Mouse (Mus musculus): ENCODE results near the gene Smo. TPM values are rescaled to one million over a fixed set of nuclear protein-coding genes. Genes with fewer than 3 reads are reported as not detected.
A peak's percentile ranks its signal among the peaks of the same experiment; 100 is the strongest.

The Smo gene
- polyA plus RNA-seq, 1 experiment from 2014 or later, result 9.7 TPM

DNA sequence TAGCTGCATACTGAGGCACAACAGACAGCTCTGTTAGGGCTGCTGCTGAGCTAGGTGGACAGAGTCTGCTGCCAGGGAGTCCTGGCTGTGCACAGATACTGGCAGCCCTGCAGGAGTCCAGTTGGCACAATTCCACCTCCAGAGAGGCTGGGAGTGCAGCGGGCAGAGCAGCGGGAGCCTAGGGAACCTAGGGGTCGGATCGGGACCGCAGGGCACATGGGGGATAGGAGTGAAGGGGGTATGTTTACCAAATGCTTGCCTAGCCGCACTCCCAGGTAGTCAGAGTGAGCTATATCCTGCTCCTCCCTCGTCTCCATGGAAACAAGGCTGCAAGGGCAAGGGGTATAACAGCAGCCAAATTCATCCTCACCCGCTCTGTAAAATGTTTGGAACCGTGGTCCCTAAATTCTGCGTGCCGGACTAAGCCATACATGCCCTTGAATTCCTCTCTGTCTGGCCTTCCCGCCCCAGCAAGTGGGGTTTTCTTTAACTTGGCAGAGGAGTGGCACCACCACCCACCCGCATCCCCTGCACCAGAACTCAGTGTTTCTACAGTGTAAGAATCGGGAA, 17.3 kb upstream of the Smo start:
- 17% methylated on average over 14 of the region's 14 CpGs for WGBS
- DNase-seq (ENCODE audit: low spot score), result peak; percentile 62
- peak; percentile 49 for ATAC-seq
- H3K4me2 ChIP-seq (ENCODE audit: low read length), result peak overlapping the region; percentile 49
- no peaks in the 10 kb centered on the region for H3K27me3 ChIP-seq (replicated peaks; ENCODE audit: control insufficient read depth, insufficient read depth, low read length)
- peaks cover 19% of the 10 kb centered on the region for H3K4me1 ChIP-seq (ENCODE audit: control insufficient read depth, insufficient read depth, low read length)
- H3K9me3 ChIP-seq (replicated peaks; ENCODE audit: control insufficient read depth, low read length), result no peaks in the 10 kb centered on the region
- H3K4me3 ChIP-seq (ENCODE audit: low read depth, low read length), result peak overlapping the region; percentile 8; the same call in 1 of the 2 replicates
- H3K9ac ChIP-seq (ENCODE audit: low read length), result peak overlapping the region; percentile 37
- H3K36me3 ChIP-seq (ENCODE audit: control insufficient read depth, insufficient read depth, low read length), result no peaks in the 10 kb centered on the region
- H3K27ac ChIP-seq (ENCODE audit: low read depth, low read length), result no peak overlapping the region

- DNase-seq (ENCODE audit: low spot score) (peak; percentile 69), ATAC-seq (peak; percentile 85)
- H3K27ac ChIP-seq (ENCODE audit: low read depth, low read length), result no peak overlapping the region
- 1% methylated on average over 15 of the region's 15 CpGs for WGBS
- peaks cover 19% of the 10 kb centered on the region for H3K4me1 ChIP-seq (ENCODE audit: control insufficient read depth, insufficient read depth, low read length)
- no peaks in the 10 kb centered on the region for H3K36me3 ChIP-seq (ENCODE audit: control insufficient read depth, insufficient read depth, low read length)
- peak overlapping the region; percentile 49 for H3K4me2 ChIP-seq (ENCODE audit: low read length)
- no peaks in the 10 kb centered on the region for H3K27me3 ChIP-seq (replicated peaks; ENCODE audit: control insufficient read depth, insufficient read depth, low read length)
- peak overlapping the region; percentile 27 for H3K4me3 ChIP-seq (ENCODE audit: low read depth, low read length)
- peak overlapping the region; percentile 59 for H3K9ac ChIP-seq (ENCODE audit: low read length)
- H3K9me3 ChIP-seq (replicated peaks; ENCODE audit: control insufficient read depth, low read length), result no peaks in the 10 kb centered on the region
Measured at GRCm38 (mm10) chr6:29718894-29719329, 16.4 kb upstream of the Smo start.

- Histone ChIP-seq H3K4me3 (ENCODE audit: low read depth, low read length) (no peak overlapping the region), H3K9me3 (replicated peaks; ENCODE audit: control insufficient read depth, low read length) (no peaks in the 10 kb centered on the region), H3K27ac (ENCODE audit: low read depth, low read length) (no peak overlapping the region), H3K4me2 (ENCODE audit: low read length) (no peak overlapping the region), H3K9ac (ENCODE audit: low read length) (no peak overlapping the region), H3K36me3 (ENCODE audit: control insufficient read depth, insufficient read depth, low read length) (no peaks in the 10 kb centered on the region), H3K4me1 (ENCODE audit: control insufficient read depth, insufficient read depth, low read length) (peaks cover 19% of the 10 kb centered on the region), H3K27me3 (replicated peaks; ENCODE audit: control insufficient read depth, insufficient read depth, low read length) (no peaks in the 10 kb centered on the region)
- no peak for DNase-seq (ENCODE audit: low spot score)
- WGBS, result 81% methylated on average over 2 of the region's 2 CpGs
- ATAC-seq, result no peak
Measured at GRCm38 (mm10) chr6:29721890-29722289, 13.4 kb upstream of the Smo start.

- no peak overlapping the region for H3K9ac ChIP-seq (ENCODE audit: low read length)
- no peak overlapping the region for H3K4me2 ChIP-seq (ENCODE audit: low read length)
- H3K27me3 ChIP-seq (replicated peaks; ENCODE audit: control insufficient read depth, insufficient read depth, low read length), result no peaks in the 10 kb centered on the region
- ATAC-seq (no peak), DNase-seq (ENCODE audit: low spot score) (peak; percentile 60)
- no peaks in the 10 kb centered on the region for H3K36me3 ChIP-seq (ENCODE audit: control insufficient read depth, insufficient read depth, low read length)
- H3K27ac ChIP-seq (ENCODE audit: low read depth, low read length), result no peak overlapping the region
- 78% methylated on average over 1 of the region's 1 CpGs for WGBS
- H3K4me3 ChIP-seq (ENCODE audit: low read depth, low read length), result no peak overlapping the region
- no peaks in the 10 kb centered on the region for H3K4me1 ChIP-seq (ENCODE audit: control insufficient read depth, insufficient read depth, low read length)
- H3K9me3 ChIP-seq (replicated peaks; ENCODE audit: control insufficient read depth, low read length), result no peaks in the 10 kb centered on the region
Measured at GRCm38 (mm10) chr6:29726576-29727200, 8.6 kb upstream of the Smo start.

GRCm38 (mm10) chr6:29728035-29728434, 7.3 kb upstream of the Smo start:
- WGBS, result 90% methylated on average over 3 of the region's 3 CpGs
- Histone ChIP-seq H3K4me3 (ENCODE audit: low read depth, low read length) (no peak overlapping the region), H3K27me3 (replicated peaks; ENCODE audit: control insufficient read depth, insufficient read depth, low read length) (no peaks in the 10 kb centered on the region), H3K9ac (ENCODE audit: low read length) (no peak overlapping the region), H3K9me3 (replicated peaks; ENCODE audit: control insufficient read depth, low read length) (no peaks in the 10 kb centered on the region), H3K36me3 (ENCODE audit: control insufficient read depth, insufficient read depth, low read length) (no peaks in the 10 kb centered on the region), H3K27ac (ENCODE audit: low read depth, low read length) (no peak overlapping the region), H3K4me2 (ENCODE audit: low read length) (no peak overlapping the region), H3K4me1 (ENCODE audit: control insufficient read depth, insufficient read depth, low read length) (no peaks in the 10 kb centered on the region)
- ATAC-seq (no peak), DNase-seq (ENCODE audit: low spot score) (no peak)

- ATAC-seq, result no peak
- Histone ChIP-seq H3K4me3 (ENCODE audit: low read depth, low read length) (no peak overlapping the region), H3K4me1 (ENCODE audit: control insufficient read depth, insufficient read depth, low read length) (no peaks in the 10 kb centered on the region), H3K36me3 (ENCODE audit: control insufficient read depth, insufficient read depth, low read length) (no peaks in the 10 kb centered on the region), H3K9me3 (replicated peaks; ENCODE audit: control insufficient read depth, low read length) (no peaks in the 10 kb centered on the region), H3K27ac (ENCODE audit: low read depth, low read length) (no peak overlapping the region), H3K9ac (ENCODE audit: low read length) (no peak overlapping the region), H3K4me2 (ENCODE audit: low read length) (no peak overlapping the region), H3K27me3 (replicated peaks; ENCODE audit: control insufficient read depth, insufficient read depth, low read length) (no peaks in the 10 kb centered on the region)
- DNase-seq (ENCODE audit: low spot score), result no peak
- WGBS, result 85% methylated on average over 1 of the region's 1 CpGs
Measured at GRCm38 (mm10) chr6:29729491-29729890, 5.8 kb upstream of the Smo start.

DNA sequence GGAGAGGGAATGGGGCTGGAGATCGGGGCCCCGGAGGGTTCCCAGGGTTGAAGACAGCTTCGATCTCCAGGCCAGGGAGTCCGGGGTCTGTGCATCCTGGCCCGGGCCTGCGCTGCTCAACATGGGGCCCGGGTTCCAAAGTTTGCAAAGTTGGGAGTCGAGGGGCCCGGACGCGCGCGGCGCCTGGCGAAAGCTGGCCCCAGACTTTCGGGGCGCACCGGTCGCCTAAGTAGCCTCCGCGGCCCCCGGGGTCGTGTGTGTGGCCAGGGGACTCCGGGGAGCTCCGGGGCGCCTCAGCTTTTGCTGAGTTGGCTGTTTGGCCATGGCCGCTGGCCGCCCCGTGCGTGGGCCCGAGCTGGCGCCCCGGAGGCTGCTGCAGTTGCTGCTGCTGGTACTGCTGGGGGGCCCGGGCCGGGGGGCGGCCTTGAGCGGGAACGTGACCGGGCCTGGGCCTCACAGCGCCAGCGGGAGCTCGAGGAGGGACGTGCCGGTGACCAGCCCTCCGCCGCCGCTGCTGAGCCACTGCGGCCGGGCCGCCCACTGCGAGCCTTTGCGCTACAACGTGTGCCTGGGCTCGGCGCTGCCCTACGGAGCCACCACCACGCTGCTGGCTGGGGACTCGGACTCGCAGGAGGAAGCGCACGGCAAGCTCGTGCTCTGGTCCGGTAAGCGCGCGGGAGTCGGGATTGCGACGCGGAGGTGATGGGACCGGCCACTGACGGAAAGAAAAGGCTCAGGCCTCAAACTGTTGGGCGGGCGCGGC, 567 bp downstream of the Smo start:
- under 1% methylated on average over 72 of the region's 75 CpGs for WGBS
- DNase-seq (ENCODE audit: low spot score) (peak; percentile 60), ATAC-seq (peak; percentile 83)
- H3K4me1 ChIP-seq (ENCODE audit: control insufficient read depth, insufficient read depth, low read length), result no peaks in the 10 kb centered on the region
- peaks cover 2% of the 10 kb centered on the region; the same call in 1 of the 2 replicates for H3K36me3 ChIP-seq (ENCODE audit: control insufficient read depth, insufficient read depth, low read length)
- H3K4me3 ChIP-seq (ENCODE audit: low read depth, low read length), result peak overlapping the region; percentile 83
- peak overlapping the region; percentile 94 for H3K9ac ChIP-seq (ENCODE audit: low read length)
- no peaks in the 10 kb centered on the region for H3K27me3 ChIP-seq (replicated peaks; ENCODE audit: control insufficient read depth, insufficient read depth, low read length)
- H3K27ac ChIP-seq (ENCODE audit: low read depth, low read length), result peak overlapping the region; percentile 89
- H3K9me3 ChIP-seq (replicated peaks; ENCODE audit: control insufficient read depth, low read length), result no peaks in the 10 kb centered on the region
- H3K4me2 ChIP-seq (ENCODE audit: low read length), result peak overlapping the region; percentile 80

DNA sequence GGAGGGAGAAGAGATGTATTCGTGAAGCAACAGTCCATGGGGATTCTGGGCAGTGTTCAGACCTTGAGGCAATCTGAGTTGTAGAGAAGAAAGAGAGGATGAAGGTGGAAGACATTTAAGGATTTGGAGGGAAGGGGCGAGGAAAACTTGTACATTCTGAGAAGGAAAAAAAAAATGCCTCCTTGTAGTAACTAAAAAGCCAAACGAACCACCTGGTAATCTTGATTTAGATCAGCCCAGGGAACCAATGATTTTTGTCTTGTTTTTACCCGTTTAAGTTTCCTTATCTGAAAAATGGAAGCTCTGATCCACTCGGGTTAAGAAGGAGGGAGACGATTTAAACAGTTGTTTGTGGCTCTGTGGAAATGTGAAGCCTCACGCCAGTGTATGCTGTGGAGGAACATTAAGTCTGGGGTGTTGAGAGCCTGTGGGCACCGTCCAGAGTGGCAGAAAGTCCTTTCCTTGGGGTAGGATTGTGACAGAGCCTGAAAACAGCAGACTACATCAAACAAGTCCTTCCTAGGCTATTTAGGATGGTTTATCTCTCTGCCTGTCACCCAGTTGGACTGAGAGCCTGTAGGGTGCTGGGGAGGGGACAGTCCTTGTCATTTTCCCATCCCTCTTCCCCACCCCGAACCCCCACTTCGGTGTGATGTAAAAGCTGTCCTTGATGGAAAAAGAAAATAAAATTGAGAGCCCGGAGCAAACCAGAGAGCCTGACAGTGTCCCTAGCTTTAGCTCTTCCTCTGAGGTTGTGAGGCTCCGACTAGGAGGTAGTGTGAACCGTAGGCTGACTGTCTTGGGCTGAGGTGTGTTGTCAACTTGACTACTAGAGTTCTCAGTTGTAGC, 1.5 kb downstream of the Smo start:
- peak overlapping the region; percentile 94 for H3K9ac ChIP-seq (ENCODE audit: low read length)
- H3K4me2 ChIP-seq (ENCODE audit: low read length), result peak overlapping the region; percentile 80
- no peaks in the 10 kb centered on the region for H3K4me1 ChIP-seq (ENCODE audit: control insufficient read depth, insufficient read depth, low read length)
- peak overlapping the region; percentile 89; the same call in 1 of the 2 replicates for H3K27ac ChIP-seq (ENCODE audit: low read depth, low read length)
- H3K36me3 ChIP-seq (ENCODE audit: control insufficient read depth, insufficient read depth, low read length), result peaks cover 2% of the 10 kb centered on the region; the same call in 1 of the 2 replicates
- peak overlapping the region; percentile 83 for H3K4me3 ChIP-seq (ENCODE audit: low read depth, low read length)
- H3K27me3 ChIP-seq (replicated peaks; ENCODE audit: control insufficient read depth, insufficient read depth, low read length), result no peaks in the 10 kb centered on the region
- ATAC-seq (no peak), DNase-seq (ENCODE audit: low spot score) (no peak)
- H3K9me3 ChIP-seq (replicated peaks; ENCODE audit: control insufficient read depth, low read length), result no peaks in the 10 kb centered on the region
- 18% methylated on average over 13 of the region's 13 CpGs for WGBS
